Mouse (Mus musculus) myocyte (in vitro differentiated cells): ENCODE measurements around the gene Gm11541. TPM values are rescaled to one million over a fixed set of nuclear protein-coding genes. Genes with fewer than 3 reads are reported as not detected.

Experiments used
- H3K27me3 ChIP-seq: one replicate; pipeline ENCODE4 v1.6.1; 2011; ENCODE audit not compliant: control insufficient read depth, insufficient read depth, insufficient read length
- H3K36me3 ChIP-seq: one replicate; pipeline ENCODE4 v1.6.1; 2011; ENCODE audit not compliant: control insufficient read depth, insufficient read depth
- H3K4me2 ChIP-seq: one replicate; pipeline ENCODE4 v1.6.1; 2011; ENCODE audit warnings: low read depth, control low read depth
- H3K4me3 ChIP-seq: one replicate; pipeline ENCODE4 v1.5.1; 2011; ENCODE audit warnings: mild to moderate bottlenecking, control low read depth, moderate library complexity
- H3K79me2 ChIP-seq: one replicate; pipeline ENCODE4 v1.6.1; 2011; ENCODE audit not compliant: control insufficient read depth, insufficient read depth
- H3ac ChIP-seq: one replicate; pipeline ENCODE4 v1.6.1; 2011; ENCODE audit not compliant: control insufficient read depth, insufficient read length
- E2F4 ChIP-seq: IDR thresholded peaks from one replicate; pipeline ENCODE4 v1.6.1; 2011; ENCODE audit warnings: mild to moderate bottlenecking, control low read depth, moderate library complexity; ENCODE audit not compliant: insufficient read depth
- MAX ChIP-seq: IDR thresholded peaks from one replicate; pipeline ENCODE4 v1.6.1; 2011; ENCODE audit warnings: low read depth, mild to moderate bottlenecking, control low read depth
- MYOD1 ChIP-seq, 3 experiments: IDR thresholded peaks; one replicate each; pipeline ENCODE4 v1.6.1; 2011; ENCODE audit warnings: control low read depth in 2 of 3, low read depth in 2 of 3, mild to moderate bottlenecking in 2 of 3, moderate library complexity in 1 of 3; ENCODE audit not compliant: insufficient read length in 2 of 3, control insufficient read depth in 1 of 3
- MYOG ChIP-seq, 3 experiments: IDR thresholded peaks; one replicate each; pipeline ENCODE4 v1.6.1; 2011; ENCODE audit warnings: control low read depth in 2 of 3, low read depth in 2 of 3, mild to moderate bottlenecking in 2 of 3; ENCODE audit not compliant: insufficient read length in 2 of 3, control insufficient read depth in 1 of 3, insufficient read depth in 1 of 3
- POLR2A ChIP-seq: IDR thresholded peaks from one replicate; pipeline ENCODE4 v1.6.1; 2011; ENCODE audit warnings: low read depth, mild to moderate bottlenecking, control low read depth, moderate library complexity; ENCODE audit not compliant: insufficient read length
- REST ChIP-seq: IDR thresholded peaks from one replicate; pipeline ENCODE4 v1.6.1; 2011; ENCODE audit warnings: mild to moderate bottlenecking, control low read depth, moderate library complexity; ENCODE audit not compliant: insufficient read depth, insufficient read length
- TCF12 ChIP-seq: IDR thresholded peaks from one replicate; pipeline ENCODE4 v1.6.1; 2011; ENCODE audit warnings: mild to moderate bottlenecking, control low read depth; ENCODE audit not compliant: poor library complexity, insufficient read depth, severe bottlenecking
- TCF3 ChIP-seq: IDR thresholded peaks from one replicate; pipeline ENCODE4 v1.6.1; 2011; ENCODE audit warnings: low read depth, control low read depth; ENCODE audit not compliant: insufficient read length
- USF1 ChIP-seq: IDR thresholded peaks from one replicate; pipeline ENCODE4 v1.6.1; 2011; ENCODE audit warnings: low read depth, mild to moderate bottlenecking, control low read depth, moderate library complexity
- polyA plus RNA-seq: library from polyadenylated mRNA; unstranded; fragments of >200 nt; fragmentation: generic; extraction: Trizol; gene quantifications from one replicate; pipeline ENCODE4 v1.2.1, GENCODE M21; 2012; ENCODE audit warnings: missing spikeins

The Gm11541 gene
- polyA plus RNA-seq, 1 experiment, result not detected

- TF ChIP-seq POLR2A (no peak), USF1 (no peak), TCF3 (no peak), REST (no peak)
Observed at GRCm38 (mm10) chr11:94713246-94713860, 9.1 kb upstream of the Gm11541 start.

DNA sequence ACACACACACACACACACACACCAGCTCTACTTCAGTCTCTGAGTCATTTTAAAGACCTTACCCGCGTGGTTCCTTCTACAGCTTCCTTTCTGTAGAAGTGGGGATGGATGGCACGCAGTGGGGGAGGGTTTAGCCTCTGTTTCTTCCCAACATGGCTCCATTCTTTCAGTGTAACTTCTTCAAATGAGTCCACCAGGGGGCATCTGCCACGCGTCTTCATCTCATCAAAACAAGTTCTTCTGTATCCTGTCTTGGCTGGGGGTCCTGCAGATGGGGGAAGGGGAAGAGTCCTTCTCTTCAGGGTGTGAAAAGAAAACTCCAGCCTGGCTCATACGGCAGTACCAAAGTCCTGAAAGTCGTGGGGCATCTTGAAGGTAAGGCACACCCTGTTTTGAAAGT, 279 bp downstream of the Gm11541 start:
- TF ChIP-seq TCF3, result no peak
- no peak for TF ChIP-seq MAX
- TF ChIP-seq MYOG (IDR thresholded peaks at IDR 0.05; ENCODE audit: control insufficient read depth in 1 of 3, insufficient read depth in 1 of 3, insufficient read length in 2 of 3, low read depth in 2 of 3), result no peak
- TF ChIP-seq MYOD1 (IDR thresholded peaks at IDR 0.05; ENCODE audit: control insufficient read depth in 1 of 3, insufficient read length in 2 of 3, low read depth in 2 of 3), result no peak
- TF ChIP-seq POLR2A, result no peak
- no peak for TF ChIP-seq E2F4
- no peak overlapping the region for H3K4me3 ChIP-seq

More at GRCm38 (mm10) chr11:94713246-94713860, 9.1 kb upstream of the Gm11541 start:
- Histone ChIP-seq H3K27me3 (no peaks in the 10 kb centered on the region), H3ac (no peak overlapping the region), H3K79me2 (no peaks in the 10 kb centered on the region), H3K4me2 (no peak overlapping the region), H3K36me3 (no peaks in the 10 kb centered on the region), H3K4me3 (no peak overlapping the region)

DNA sequence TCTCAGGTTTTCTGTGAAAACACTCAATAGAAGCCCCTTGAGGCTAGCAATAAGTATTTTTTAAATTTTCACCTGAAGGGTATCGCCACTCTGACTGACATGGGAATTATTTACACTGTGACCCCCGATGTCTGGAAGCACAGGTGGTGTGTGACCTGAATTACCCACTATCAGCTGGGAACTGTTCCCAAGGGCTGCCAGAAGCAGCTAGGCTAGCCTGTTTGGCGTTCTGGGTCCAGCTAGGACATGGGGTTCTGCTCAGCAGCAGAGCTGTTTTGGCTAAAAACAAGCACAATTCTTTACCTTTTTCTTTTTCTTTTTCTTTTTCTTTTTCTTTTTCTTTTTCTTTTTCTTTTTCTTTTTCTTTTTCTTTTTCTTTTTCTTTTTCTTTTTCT, 2.1 kb downstream of the Gm11541 start:
- Histone ChIP-seq H3K36me3 (no peaks in the 10 kb centered on the region), H3K79me2 (no peaks in the 10 kb centered on the region), H3K4me3 (no peak overlapping the region), H3K27me3 (no peaks in the 10 kb centered on the region), H3ac (no peak overlapping the region), H3K4me2 (no peak overlapping the region)
- TF ChIP-seq MAX, result no peak
- TF ChIP-seq MYOD1 (IDR thresholded peaks at IDR 0.05; ENCODE audit: control insufficient read depth in 1 of 3, insufficient read length in 2 of 3, low read depth in 2 of 3), result no peak
- TF ChIP-seq E2F4, result no peak
- TF ChIP-seq MYOG (IDR thresholded peaks at IDR 0.05; ENCODE audit: control insufficient read depth in 1 of 3, insufficient read depth in 1 of 3, insufficient read length in 2 of 3, low read depth in 2 of 3), result no peak

More for the DNA sequence above, 279 bp downstream of the Gm11541 start:
- no peak overlapping the region for H3ac ChIP-seq
- no peaks in the 10 kb centered on the region for H3K27me3 ChIP-seq
- no peaks in the 10 kb centered on the region for H3K36me3 ChIP-seq
- no peaks in the 10 kb centered on the region for H3K79me2 ChIP-seq
- H3K4me2 ChIP-seq, result no peak overlapping the region

DNA sequence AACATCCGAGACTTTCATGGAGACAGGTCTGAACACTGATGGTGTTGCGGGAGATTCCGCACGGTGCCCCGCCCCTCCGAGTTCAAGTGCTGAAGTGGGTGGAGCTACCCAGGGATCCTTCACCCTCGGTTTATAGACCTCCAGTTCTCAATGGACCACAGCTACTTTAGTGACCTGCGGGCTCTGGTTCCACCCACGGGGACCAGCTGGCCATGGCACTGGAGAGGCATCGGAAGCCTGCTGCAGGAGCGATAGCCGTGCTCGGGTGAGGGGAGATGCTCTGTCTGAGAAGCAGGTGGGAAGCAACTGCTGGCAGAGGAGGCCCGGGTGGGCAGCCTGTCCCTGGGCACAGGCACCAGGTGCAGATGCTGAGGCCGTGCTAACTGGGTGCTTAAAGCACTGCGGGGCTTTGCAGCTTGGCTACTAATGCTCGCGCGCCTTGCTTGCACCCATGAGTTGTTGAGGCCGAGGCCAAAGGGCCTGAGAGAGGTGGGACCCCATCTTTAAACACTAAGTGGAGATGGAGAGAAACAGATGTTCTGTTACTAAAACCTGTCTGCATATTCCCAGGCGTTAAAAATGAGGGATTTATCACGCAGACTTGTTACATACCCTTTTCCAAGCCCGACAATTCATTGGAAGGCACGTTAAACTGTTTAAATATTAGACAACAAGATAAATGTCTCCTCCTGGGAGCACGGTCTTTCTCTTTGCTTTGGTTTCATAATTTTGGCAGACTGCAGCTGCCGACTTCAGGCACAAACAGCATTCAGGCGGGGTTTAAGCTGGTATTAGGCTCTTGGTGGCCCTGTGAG, 2.7 kb downstream of the Gm11541 start:
- Histone ChIP-seq H3K4me2 (no peak overlapping the region), H3K36me3 (no peaks in the 10 kb centered on the region), H3K27me3 (no peaks in the 10 kb centered on the region), H3K79me2 (no peaks in the 10 kb centered on the region), H3K4me3 (no peak overlapping the region), H3ac (no peak overlapping the region)
- TF ChIP-seq MYOD1 (IDR thresholded peaks at IDR 0.05; ENCODE audit: control insufficient read depth in 1 of 3, insufficient read length in 2 of 3, low read depth in 2 of 3), result peak in 1 of 3 experiments; percentile 3
- TF ChIP-seq MYOG (IDR thresholded peaks at IDR 0.05; ENCODE audit: control insufficient read depth in 1 of 3, insufficient read depth in 1 of 3, insufficient read length in 2 of 3, low read depth in 2 of 3), result peak in 1 of 3 experiments; percentile 32
- no peak for TF ChIP-seq TCF12

- TF ChIP-seq TCF12, result no peak
- TF ChIP-seq MAX, result no peak
- no peak for TF ChIP-seq MYOG (IDR thresholded peaks at IDR 0.05; ENCODE audit: control insufficient read depth in 1 of 3, insufficient read depth in 1 of 3, insufficient read length in 2 of 3, low read depth in 2 of 3)
- no peak for TF ChIP-seq MYOD1 (IDR thresholded peaks at IDR 0.05; ENCODE audit: control insufficient read depth in 1 of 3, insufficient read length in 2 of 3, low read depth in 2 of 3)
- TF ChIP-seq E2F4, result no peak
- TF ChIP-seq POLR2A, result no peak
- no peak for TF ChIP-seq TCF3
- H3K4me3 ChIP-seq, result no peak overlapping the region
- H3K36me3 ChIP-seq, result no peaks in the 10 kb centered on the region
- H3ac ChIP-seq, result no peak overlapping the region
- H3K4me2 ChIP-seq, result no peak overlapping the region
- H3K79me2 ChIP-seq, result no peaks in the 10 kb centered on the region
- no peaks in the 10 kb centered on the region for H3K27me3 ChIP-seq
Observed at GRCm38 (mm10) chr11:94699399-94699798, 4.9 kb downstream of the Gm11541 start.
